Mouse (Mus musculus) bone marrow, adult 2 months (tissue): ENCODE results near the gene Rplp1. TPM values are rescaled to one million over a fixed set of nuclear protein-coding genes. Genes with fewer than 3 reads are reported as not detected.

Experiments
- H3K27ac ChIP-seq: fragments of 200-500 bp; 2 replicates; pipeline ENCODE4 v1.5.1; 2012; ENCODE audit warnings: low read depth, mild to moderate bottlenecking, control low read depth, inconsistent platforms, low read length; ENCODE audit not compliant: control insufficient read depth, poor library complexity, insufficient read depth
- H3K4me1 ChIP-seq: fragments of 200-500 bp; 2 replicates; pipeline ENCODE4 v1.6.1; 2011; ENCODE audit warnings: low read length; ENCODE audit not compliant: control insufficient read depth, insufficient read depth
- H3K4me3 ChIP-seq: fragments of 200-500 bp; replicated peaks from 2 replicates; pipeline ENCODE3; 2011; ENCODE audit warnings: mild to moderate bottlenecking, low read depth, low read length, control low read depth; ENCODE audit not compliant: control insufficient read depth
- CTCF ChIP-seq: fragments of 200-500 bp; IDR thresholded peaks from 2 replicates; pipeline ENCODE4 v1.5.1; 2011; ENCODE audit warnings: low read length, control low read depth; ENCODE audit not compliant: control insufficient read depth, insufficient read depth
- POLR2A ChIP-seq: fragments of 200-500 bp; IDR thresholded peaks from 2 replicates; pipeline ENCODE4 v1.6.1; 2011; ENCODE audit warnings: low read depth, mild to moderate bottlenecking, control low read depth, low read length, borderline replicate concordance; ENCODE audit not compliant: control insufficient read depth
- WGBS: fragments of 180-500 bp; shearing (Covaris S2); methylation state at CpG from one replicate; pipeline ENCODE4 v1.1.7; 2018; 5-methylcytosine and 5-hydroxymethylcytosine counted together
- polyA plus RNA-seq: library from polyadenylated mRNA; stranded (reverse); fragments of >200 nt; gene quantifications from 2 replicates; pipeline ENCODE4 v1.2.4, GENCODE M21; 2011; ENCODE audit warnings: low replicate concordance; ENCODE audit not compliant: missing spikeins, insufficient read depth, insufficient read length

The Rplp1 gene
- polyA plus RNA-seq, 1 experiment: 4,712 TPM

DNA sequence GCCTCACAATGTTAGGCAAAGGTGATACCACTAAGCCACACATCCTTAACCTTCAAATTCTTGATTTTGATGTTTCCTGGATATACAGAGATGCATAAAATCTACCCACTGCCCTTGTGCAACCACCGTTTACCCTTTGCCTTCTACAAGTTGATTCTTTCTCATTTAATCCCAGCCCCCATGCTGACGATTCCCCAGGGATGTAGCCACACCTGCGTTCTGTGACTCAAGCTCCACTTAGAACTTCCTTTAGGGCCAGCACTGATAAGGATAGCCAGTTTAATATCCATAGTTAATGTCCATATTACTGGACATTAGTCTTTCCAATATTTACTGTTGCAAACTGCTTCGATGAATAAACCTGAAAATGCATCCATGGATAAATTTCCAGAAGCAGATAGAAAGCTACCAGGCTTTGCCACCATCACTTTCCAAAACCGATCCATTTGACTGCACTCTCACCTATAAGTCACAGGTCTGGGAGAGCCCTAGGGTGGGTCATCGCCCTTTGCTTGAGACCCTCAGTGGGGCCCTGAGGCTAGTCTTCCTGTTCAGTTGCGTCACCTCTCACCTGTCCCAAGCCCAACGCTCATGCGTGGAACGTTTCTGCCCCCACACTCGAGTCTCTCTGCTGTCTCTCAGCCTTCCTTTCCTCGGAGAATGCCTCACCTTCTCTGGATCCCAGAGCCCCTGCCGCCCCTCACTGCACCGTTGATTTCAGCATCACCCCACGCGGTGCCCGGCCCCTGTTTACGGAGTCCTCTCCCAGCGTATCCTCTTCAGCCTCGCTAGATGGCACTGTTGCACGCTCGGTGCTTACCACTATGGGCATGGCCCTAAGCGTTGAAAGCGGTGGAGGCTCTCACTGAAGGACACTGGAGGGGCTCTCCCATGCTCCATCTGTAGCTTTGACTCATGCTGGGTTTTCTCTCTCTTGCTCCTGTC, 33.3 kb upstream of the Rplp1 start:
- Histone ChIP-seq H3K27ac (no peak overlapping the region), H3K4me1 (no peaks in the 10 kb centered on the region), H3K4me3 (peak overlapping the region; percentile 51)
- 5% methylated on average over 24 of the region's 24 CpGs for WGBS
- TF ChIP-seq CTCF: peak; percentile 100
- no peak for TF ChIP-seq POLR2A

DNA sequence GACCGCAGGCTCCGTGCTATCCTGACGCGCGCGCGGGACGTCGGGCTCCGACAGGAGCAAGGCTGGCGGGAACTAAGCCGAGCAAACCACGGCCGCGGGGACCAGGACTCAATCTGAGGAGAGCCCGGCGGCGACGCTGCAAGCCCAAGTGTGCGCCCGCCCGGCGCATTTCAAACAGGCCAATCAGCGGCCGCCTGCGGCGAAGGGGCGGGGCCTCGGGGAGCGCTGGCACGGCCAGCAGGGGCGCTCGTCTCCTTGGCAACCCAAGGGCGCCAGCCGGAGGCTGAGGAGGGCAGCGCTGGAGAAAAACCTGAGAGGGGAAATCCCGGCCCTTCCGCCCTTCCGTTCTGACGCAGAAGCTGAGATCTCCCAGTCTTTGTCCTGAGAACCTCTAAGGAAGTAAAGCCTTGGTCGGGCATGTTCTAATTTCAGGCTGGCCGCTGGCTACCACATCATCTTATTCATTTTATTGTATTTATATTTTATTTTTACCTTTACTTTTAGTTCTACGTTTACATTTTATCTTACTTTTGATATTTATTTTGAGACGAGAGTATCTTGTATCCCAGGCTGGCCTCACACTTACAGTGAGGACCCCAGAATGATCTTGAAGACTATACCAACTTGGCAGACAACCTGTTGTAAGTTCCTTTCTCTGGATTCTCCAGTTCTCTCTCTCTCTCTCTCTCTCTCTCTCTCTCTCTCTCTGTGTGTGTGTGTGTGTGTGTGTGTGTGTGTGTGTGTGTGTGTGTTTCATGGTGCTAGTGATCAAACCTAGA, 32.5 kb upstream of the Rplp1 start, which contains the start of gene Kif23:
Kif23 (minus strand) TSS at position 152 of the 779 bp plus-strand sequence.
- TF ChIP-seq POLR2A (peak; percentile 94), CTCF (peak; percentile 66)
- under 1% methylated on average over 44 of the region's 44 CpGs for WGBS
- Histone ChIP-seq H3K27ac (peak within 1 kb of the TSS; percentile 78), H3K4me3 (peak within 1 kb of the TSS; percentile 82), H3K4me1 (no peaks in the 10 kb centered on the region)

DNA sequence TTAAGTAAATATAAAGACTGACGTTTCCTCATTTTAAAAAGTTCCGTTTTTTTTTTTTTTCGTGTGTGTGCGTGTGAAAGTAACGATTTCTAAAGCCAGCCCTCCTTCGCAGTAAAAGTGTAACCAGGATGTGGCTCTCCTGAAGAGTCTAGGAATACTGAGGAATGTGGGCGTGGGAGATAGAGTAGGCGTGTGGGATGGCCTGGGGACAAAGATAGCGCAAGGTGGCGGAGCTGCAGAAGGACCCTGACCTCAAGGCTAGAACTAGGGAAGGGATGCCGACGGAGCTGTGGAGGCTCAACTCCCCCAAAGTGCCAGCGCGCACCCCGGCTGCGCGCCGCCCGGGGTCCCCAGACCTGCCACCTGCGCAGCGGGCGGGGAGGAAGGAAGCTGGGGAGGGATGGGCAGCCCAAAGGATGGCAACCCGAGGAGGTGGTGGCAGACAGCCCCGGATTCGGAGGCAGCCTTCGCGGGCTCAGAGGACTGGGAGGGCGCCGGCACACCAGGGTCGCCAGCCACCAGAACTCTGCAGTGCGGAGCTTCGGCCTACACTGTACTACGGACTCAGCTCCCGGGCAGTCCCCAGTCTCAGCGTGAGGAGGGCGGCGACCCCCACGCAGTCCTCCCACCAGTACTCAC, 31.8 kb upstream of the Rplp1 start:
- under 1% methylated on average over 38 of the region's 38 CpGs for WGBS
- peak; percentile 45; the same call in 1 of the 2 replicates for TF ChIP-seq POLR2A
- no peak for TF ChIP-seq CTCF
- peak overlapping the region; percentile 78 for H3K27ac ChIP-seq
- H3K4me3 ChIP-seq: peak overlapping the region; percentile 82
- H3K4me1 ChIP-seq: no peaks in the 10 kb centered on the region

DNA sequence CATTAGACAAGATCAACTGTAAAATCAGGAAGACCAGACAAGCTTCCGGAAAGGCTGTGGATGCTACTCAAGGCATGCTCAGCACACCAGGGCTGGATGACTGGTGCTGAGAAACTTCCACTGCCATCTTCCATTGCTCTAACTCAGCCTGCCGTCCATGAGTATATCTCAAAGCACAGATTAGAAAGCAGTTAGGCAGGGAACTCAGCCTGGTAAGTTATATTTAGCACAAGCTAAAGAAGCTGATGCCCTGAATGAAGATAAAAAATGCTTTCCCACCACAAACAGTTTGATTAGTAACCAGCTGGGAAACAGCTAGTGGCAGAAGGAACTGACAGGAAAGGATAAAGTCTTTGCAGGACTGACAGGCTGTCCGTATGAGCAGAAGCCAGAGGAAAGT, 26.7 kb upstream of the Rplp1 start:
- Histone ChIP-seq H3K4me1 (no peaks in the 10 kb centered on the region), H3K27ac (no peak overlapping the region), H3K4me3 (no peak overlapping the region)
- TF ChIP-seq CTCF: no peak
- TF ChIP-seq POLR2A: no peak
- 68% methylated on average over 3 of the region's 3 CpGs for WGBS

DNA sequence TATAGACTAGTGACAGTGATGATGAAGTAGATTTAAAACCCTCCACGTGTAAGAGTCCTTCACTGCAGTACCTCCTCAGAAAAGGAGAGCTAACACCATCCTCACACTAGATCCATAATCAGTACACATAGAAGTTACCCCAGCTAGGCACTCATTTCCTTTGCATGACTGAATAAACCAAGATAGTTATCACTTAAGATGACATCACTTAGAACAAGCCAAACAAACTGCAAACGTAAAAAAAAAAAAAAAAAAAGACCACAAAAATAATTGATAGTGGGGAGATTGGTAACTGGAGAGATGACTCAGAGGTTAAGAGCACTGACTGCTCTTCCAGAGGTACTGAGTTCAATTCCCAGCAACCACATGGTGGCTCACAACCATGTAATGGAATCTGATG, 19.0 kb upstream of the Rplp1 start:
- Histone ChIP-seq H3K4me1 (no peaks in the 10 kb centered on the region; the same call in 1 of the 2 replicates), H3K4me3 (no peak overlapping the region), H3K27ac (no peak overlapping the region)
- WGBS: 53% methylated on average over 2 of the region's 2 CpGs
- TF ChIP-seq CTCF (no peak), POLR2A (no peak)

DNA sequence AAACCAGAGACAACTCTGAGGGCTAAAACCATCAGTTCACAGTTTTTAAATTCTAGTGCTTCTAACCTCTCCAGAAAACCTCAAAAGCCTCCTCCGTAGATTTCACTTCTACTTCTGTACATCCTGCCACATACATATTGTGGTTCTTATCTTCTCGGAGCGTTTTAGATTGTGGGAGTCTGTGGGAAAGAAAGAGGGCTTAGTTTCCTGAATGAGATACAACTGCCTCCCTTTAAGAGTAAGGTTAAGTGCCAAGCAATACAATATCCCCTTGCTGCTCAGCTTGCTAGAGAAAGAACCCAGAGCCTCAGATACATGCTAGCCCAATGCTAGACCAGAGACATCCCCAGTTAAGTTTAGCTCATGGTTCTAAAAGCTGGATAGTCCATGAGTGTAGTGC, 17.7 kb upstream of the Rplp1 start:
- no peak overlapping the region for H3K4me3 ChIP-seq
- WGBS: 13% methylated on average over 3 of the region's 3 CpGs
- H3K4me1 ChIP-seq: no peaks in the 10 kb centered on the region; the same call in 1 of the 2 replicates
- no peak overlapping the region for H3K27ac ChIP-seq
- TF ChIP-seq POLR2A (no peak), CTCF (no peak)

DNA sequence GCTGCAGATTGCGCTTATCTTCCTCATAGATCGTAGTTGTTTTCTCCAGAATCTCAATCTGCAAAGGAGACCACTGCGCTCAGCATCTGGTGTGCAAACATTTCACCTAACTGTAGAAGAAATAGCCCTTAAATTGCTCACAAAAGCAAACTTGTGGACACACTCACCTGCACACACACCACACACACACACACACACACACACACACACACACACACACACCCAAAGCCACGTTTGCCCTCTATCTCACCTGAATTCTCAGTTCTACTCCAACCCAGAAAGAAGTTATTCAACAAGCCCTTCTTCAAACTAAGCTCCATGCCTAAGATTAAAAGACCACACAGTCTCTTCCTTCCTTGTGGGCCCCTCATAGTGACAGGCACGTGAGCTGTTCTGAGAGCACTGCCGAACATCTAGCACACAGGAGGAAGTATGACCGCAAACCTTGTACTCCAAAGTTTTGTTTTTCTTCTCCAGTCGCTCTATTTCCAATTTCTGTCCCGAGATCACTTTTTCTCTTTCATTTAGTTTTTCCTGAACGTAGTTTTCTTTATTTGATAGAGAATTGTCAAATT, 10.8 kb upstream of the Rplp1 start:
- H3K4me1 ChIP-seq: no peaks in the 10 kb centered on the region
- no peak overlapping the region for H3K27ac ChIP-seq
- H3K4me3 ChIP-seq: no peak overlapping the region
- TF ChIP-seq CTCF (no peak), POLR2A (no peak)
- 32% methylated on average over 10 of the region's 10 CpGs for WGBS

DNA sequence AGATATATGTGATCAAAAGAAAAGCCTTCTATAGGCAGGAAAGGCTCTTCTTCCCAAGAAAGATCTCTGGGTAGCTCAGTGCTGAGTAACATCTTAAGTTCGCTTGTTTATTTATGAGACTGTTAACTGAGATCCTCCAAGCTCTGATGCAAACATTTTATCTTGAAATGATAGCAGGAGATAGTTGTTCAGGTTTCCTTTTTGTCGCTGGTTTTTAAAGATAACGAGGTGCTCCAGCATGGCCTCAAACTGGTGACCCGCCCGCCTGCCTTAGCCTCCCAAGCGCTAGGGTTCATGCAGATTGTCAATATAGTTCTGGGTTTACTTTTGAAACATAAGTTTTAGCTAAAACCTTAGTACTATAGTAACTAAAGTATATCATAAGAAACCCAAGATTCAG, 6.0 kb upstream of the Rplp1 start:
- no peak for TF ChIP-seq CTCF
- no peak for TF ChIP-seq POLR2A
- no peak overlapping the region for H3K4me3 ChIP-seq
- no peak overlapping the region for H3K27ac ChIP-seq
- 51% methylated on average over 6 of the region's 6 CpGs for WGBS
- no peaks in the 10 kb centered on the region for H3K4me1 ChIP-seq
